In genomic region chr16:89773657-89774552, GRCm38 (mm10) we compare ENCODE assay signal across 7 mouse cellular contexts.
DNase-seq lines count a peak whose midpoint lies in the region; ATAC-seq lines count a peak whose summit lies in the region.

No protein-coding gene starts in this region.

- H3K4me3 ChIP-seq in intestine, embryonic 16.5 days (ENCODE audit: low read length), result peak overlapping the region; percentile 46
- peak overlapping the region; percentile 30 for H3K4me3 ChIP-seq in midbrain, embryonic 11.5 days (ENCODE audit: low read depth, low read length)

- H3K4me2 ChIP-seq in intestine, embryonic 16.5 days (ENCODE audit: low read depth, low read length), result peak overlapping the region; percentile 73
- H3K4me2 ChIP-seq in midbrain, embryonic 11.5 days, result peak overlapping the region; percentile 75

- H3K9me3 ChIP-seq in intestine, embryonic 16.5 days (ENCODE audit: control insufficient read depth, low read length), result peaks cover 3% of the 10 kb centered on the region
- H3K9me3 ChIP-seq in midbrain, embryonic 11.5 days (ENCODE audit: control insufficient read depth, low read length), result peaks cover 12% of the 10 kb centered on the region

- intact Hi-C loops in left cerebral cortex, postnatal 36 days (cut with DNase I), result loop anchor here (1.0 to 5.0 kb wide), 3 partner anchors 57 to 412 kb away; no protein-coding TSS in a partner anchor

- 10% methylated on average over 30 of the region's 30 CpGs for WGBS in intestine, embryonic 16.5 days
- WGBS in midbrain, embryonic 11.5 days, result 12% methylated on average over 30 of the region's 30 CpGs

- ATAC-seq in intestine, embryonic 16.5 days, result peak; percentile 83
- peak; percentile 89 for ATAC-seq in midbrain, embryonic 11.5 days (ENCODE audit: low FRiP score)

- H3K27ac ChIP-seq in intestine, embryonic 16.5 days (ENCODE audit: low read length), result no peak overlapping the region
- H3K27ac ChIP-seq in midbrain, embryonic 11.5 days (ENCODE audit: low read depth, low read length), result no peak overlapping the region

- H3K4me1 ChIP-seq in intestine, embryonic 16.5 days (ENCODE audit: control insufficient read depth, insufficient read depth, low read length), result no peaks in the 10 kb centered on the region
- H3K4me1 ChIP-seq in midbrain, embryonic 11.5 days (ENCODE audit: control insufficient read depth, insufficient read depth, low read length), result no peaks in the 10 kb centered on the region

- H3K27me3 ChIP-seq in intestine, embryonic 16.5 days (replicated peaks; ENCODE audit: control insufficient read depth, insufficient read depth, low read length), result no peaks in the 10 kb centered on the region
- H3K27me3 ChIP-seq in midbrain, embryonic 11.5 days (ENCODE audit: control insufficient read depth, insufficient read depth, low read length), result no peaks in the 10 kb centered on the region

- no peaks in the 10 kb centered on the region for H3K36me3 ChIP-seq in intestine, embryonic 16.5 days (ENCODE audit: control insufficient read depth, insufficient read depth, low read length)
- no peaks in the 10 kb centered on the region for H3K36me3 ChIP-seq in midbrain, embryonic 11.5 days (ENCODE audit: control insufficient read depth, insufficient read depth, low read length)

- H3K9ac ChIP-seq in intestine, embryonic 16.5 days (ENCODE audit: low read depth, low read length), result peak overlapping the region; percentile 23; the same call in 1 of the 2 replicates
- H3K9ac ChIP-seq in midbrain, embryonic 11.5 days (ENCODE audit: low read length), result peak overlapping the region; percentile 51; the same call in 1 of the 2 replicates

- peak; percentile 85 to 96 for DNase-seq in adrenal gland, adult (ENCODE audit: inconsistent age in 2 of 2, low spot score in 1 of 2)
- DNase-seq in embryo, embryonic 10 days (ENCODE audit: low spot score), result peak; percentile 95
- DNase-seq in gastrocnemius, postnatal 4 days (ENCODE audit: low spot score in 2 of 2), result peak; percentile 78 to 88
- peak; percentile 86 to 91 for DNase-seq in left cerebral cortex, postnatal 36 days (ENCODE audit: low spot score in 2 of 2)
- peak; percentile 99 for DNase-seq in midbrain, embryonic 11.5 days (ENCODE audit: low spot score, missing footprints)
- DNase-seq in skeletal muscle tissue, adult 2 months (ENCODE audit: low read depth, low spot score), result peak; percentile 54
